Mouse (Mus musculus): ENCODE results near the gene Sod2. TPM values are rescaled to one million over a fixed set of nuclear protein-coding genes. Genes with fewer than 3 reads are reported as not detected.
"Not testable (repeated sequence)": the region's sequence is repeated elsewhere in the genome, so short reads cannot be mapped to it uniquely, and the experiment has no call there.

Gene Sod2
- polyA plus RNA-seq (2015; fragmentation: Nextera tagmentation; extraction: Ambion mirVana), result 146 and 149 TPM in 2 replicates

GRCm38 (mm10) chr17:13006546-13006945 lies at the start of gene Sod2:
Gene Sod2 (plus strand): TSS chr17:13006846.
- H3K4me1 ChIP-seq (replicated peaks), result peaks cover 35% of the 10 kb centered on the region

GRCm38 (mm10) chr17:12959377-12959776 lies 47.3 kb upstream of the Sod2 start:
- H3K9ac ChIP-seq, result peak overlapping the region; percentile 33; the same call in 1 of the 2 replicates
- peak overlapping the region; percentile 52 for H3K4me2 ChIP-seq
- H3K4me1 ChIP-seq (replicated peaks), result peaks cover 20% of the 10 kb centered on the region
- peak overlapping the region; percentile 36 for H3K4me3 ChIP-seq (replicated peaks)
- not testable (repeated sequence) for DNase-seq; H3K27me3 ChIP-seq; H3K9me3 ChIP-seq (replicated peaks); ATAC-seq (ENCODE audit: low read depth); H3K27ac ChIP-seq
- 41% methylated on average over 2 of the region's 2 CpGs for WGBS (ENCODE audit: insufficient replicate concordance)
- peaks cover 21% of the 10 kb centered on the region for H3K36me3 ChIP-seq

More at GRCm38 (mm10) chr17:13006546-13006945, at the start of gene Sod2:
- H3K4me2 ChIP-seq, result peak within 1 kb of the TSS; percentile 91
- not testable (repeated sequence) for H3K27me3 ChIP-seq; H3K9me3 ChIP-seq (replicated peaks); DNase-seq; ATAC-seq (ENCODE audit: low read depth)
- WGBS (ENCODE audit: insufficient replicate concordance), result 89% methylated on average over 2 of the region's 2 CpGs
- H3K36me3 ChIP-seq, result peaks cover 11% of the 10 kb centered on the region
- H3K27ac ChIP-seq, result peak within 1 kb of the TSS; percentile 92
- peak within 1 kb of the TSS; percentile 89 for H3K4me3 ChIP-seq (replicated peaks)
- H3K9ac ChIP-seq, result peak within 1 kb of the TSS; percentile 59

- DNase-seq, result peak; percentile 91
- 1% methylated on average over 39 of the region's 42 CpGs for WGBS (ENCODE audit: insufficient replicate concordance)
- Histone ChIP-seq H3K36me3 (peaks cover 21% of the 10 kb centered on the region), H3K9me3 (replicated peaks) (no peaks in the 10 kb centered on the region), H3K4me1 (replicated peaks) (peaks cover 20% of the 10 kb centered on the region), H3K27me3 (no peaks in the 10 kb centered on the region), H3K9ac (peak within 1 kb of the TSS; percentile 78), H3K27ac (peak within 1 kb of the TSS; percentile 86), H3K4me2 (peak within 1 kb of the TSS; percentile 74), H3K4me3 (replicated peaks) (peak within 1 kb of the TSS; percentile 77)
- peak; percentile 98 for ATAC-seq (ENCODE audit: low read depth)
These were observed 46.2 kb upstream of the Sod2 start, which contains the start of gene Acat2 for GRCm38 (mm10) chr17:12960331-12960873. Gene Acat2 (minus strand): TSS chr17:12960747.

GRCm38 (mm10) chr17:12963476-12963875 lies 43.2 kb upstream of the Sod2 start:
- H3K36me3 ChIP-seq, result peaks cover 29% of the 10 kb centered on the region
- no peak overlapping the region for H3K4me2 ChIP-seq
- no peak overlapping the region for H3K27ac ChIP-seq
- H3K4me3 ChIP-seq (replicated peaks), result no peak overlapping the region
- 69% methylated on average over 3 of the region's 3 CpGs for WGBS (ENCODE audit: insufficient replicate concordance)
- H3K27me3 ChIP-seq, result no peaks in the 10 kb centered on the region
- DNase-seq, result no peak
- no peaks in the 10 kb centered on the region for H3K9me3 ChIP-seq (replicated peaks)
- H3K4me1 ChIP-seq (replicated peaks), result peaks cover 18% of the 10 kb centered on the region
- no peak overlapping the region for H3K9ac ChIP-seq
- ATAC-seq (ENCODE audit: low read depth), result no peak

GRCm38 (mm10) chr17:12967173-12967572 lies 39.5 kb upstream of the Sod2 start:
- Histone ChIP-seq H3K4me3 (replicated peaks) (no peak overlapping the region), H3K9me3 (replicated peaks) (no peaks in the 10 kb centered on the region), H3K4me2 (no peak overlapping the region), H3K27ac (no peak overlapping the region), H3K9ac (no peak overlapping the region), H3K27me3 (no peaks in the 10 kb centered on the region), H3K36me3 (peaks cover 44% of the 10 kb centered on the region), H3K4me1 (replicated peaks) (0 out of 2 replicates have a peak, but pooled peaks cover under 1% of the 10 kb centered on the region)
- ATAC-seq (ENCODE audit: low read depth) (no peak), DNase-seq (no peak)
- WGBS (ENCODE audit: insufficient replicate concordance), result 90% methylated on average over 2 of the region's 2 CpGs

- no peaks in the 10 kb centered on the region for H3K27me3 ChIP-seq
- H3K36me3 ChIP-seq, result peaks cover 62% of the 10 kb centered on the region
- H3K4me2 ChIP-seq, result no peak overlapping the region
- ATAC-seq (ENCODE audit: low read depth) (no peak), DNase-seq (no peak)
- H3K9me3 ChIP-seq (replicated peaks), result no peaks in the 10 kb centered on the region
- no peaks in the 10 kb centered on the region for H3K4me1 ChIP-seq (replicated peaks)
- no peak overlapping the region for H3K9ac ChIP-seq
- H3K4me3 ChIP-seq (replicated peaks), result no peak overlapping the region
- WGBS (ENCODE audit: insufficient replicate concordance), result 78% methylated on average over 2 of the region's 2 CpGs
- no peak overlapping the region for H3K27ac ChIP-seq
These were observed 32.8 kb upstream of the Sod2 start for GRCm38 (mm10) chr17:12973851-12974250.

GRCm38 (mm10) chr17:12978546-12978945 lies 28.1 kb upstream of the Sod2 start:
- ATAC-seq (ENCODE audit: low read depth) (no peak), DNase-seq (no peak)
- no peaks in the 10 kb centered on the region for H3K4me1 ChIP-seq (replicated peaks)
- WGBS (ENCODE audit: insufficient replicate concordance), result 100% methylated on average over 1 of the region's 1 CpGs
- no peak overlapping the region for H3K4me3 ChIP-seq (replicated peaks)
- H3K4me2 ChIP-seq, result no peak overlapping the region
- H3K27ac ChIP-seq, result no peak overlapping the region
- H3K27me3 ChIP-seq, result no peaks in the 10 kb centered on the region
- peaks cover 78% of the 10 kb centered on the region for H3K36me3 ChIP-seq
- no peaks in the 10 kb centered on the region for H3K9me3 ChIP-seq (replicated peaks)
- H3K9ac ChIP-seq, result no peak overlapping the region

GRCm38 (mm10) chr17:12983988-12984387 lies 22.7 kb upstream of the Sod2 start:
- Histone ChIP-seq H3K27me3 (no peaks in the 10 kb centered on the region), H3K36me3 (peaks cover 68% of the 10 kb centered on the region), H3K4me3 (replicated peaks) (no peak overlapping the region), H3K9me3 (replicated peaks) (no peaks in the 10 kb centered on the region), H3K27ac (no peak overlapping the region), H3K4me2 (no peak overlapping the region), H3K4me1 (replicated peaks) (peaks cover 19% of the 10 kb centered on the region), H3K9ac (no peak overlapping the region)
- 30% methylated on average over 2 of the region's 2 CpGs for WGBS (ENCODE audit: insufficient replicate concordance)
- DNase-seq, result no peak
- no peak for ATAC-seq (ENCODE audit: low read depth)

- not testable (repeated sequence) for H3K4me2 ChIP-seq; H3K27ac ChIP-seq; H3K4me3 ChIP-seq (replicated peaks); H3K27me3 ChIP-seq; ATAC-seq (ENCODE audit: low read depth); DNase-seq; H3K9ac ChIP-seq; H3K9me3 ChIP-seq (replicated peaks)
- WGBS (ENCODE audit: insufficient replicate concordance), result 75% methylated on average over 8 of the region's 8 CpGs
- peaks cover 33% of the 10 kb centered on the region for H3K36me3 ChIP-seq
- H3K4me1 ChIP-seq (replicated peaks), result peaks cover 36% of the 10 kb centered on the region
These were observed 18.6 kb upstream of the Sod2 start for GRCm38 (mm10) chr17:12988096-12988495.

GRCm38 (mm10) chr17:12990567-12991145 lies 16.0 kb upstream of the Sod2 start:
- peak overlapping the region; percentile 99 for H3K4me3 ChIP-seq (replicated peaks)
- H3K9me3 ChIP-seq (replicated peaks), result no peaks in the 10 kb centered on the region
- H3K9ac ChIP-seq, result peak overlapping the region; percentile 100
- no peak for DNase-seq
- peak overlapping the region; percentile 99 for H3K27ac ChIP-seq
- 26% methylated on average over 8 of the region's 8 CpGs for WGBS (ENCODE audit: insufficient replicate concordance)
- no peak for ATAC-seq (ENCODE audit: low read depth)
- H3K36me3 ChIP-seq, result peaks cover 12% of the 10 kb centered on the region
- H3K4me1 ChIP-seq (replicated peaks), result peaks cover 34% of the 10 kb centered on the region
- peak overlapping the region; percentile 91 for H3K4me2 ChIP-seq
- H3K27me3 ChIP-seq, result no peaks in the 10 kb centered on the region

GRCm38 (mm10) chr17:12991194-12991634 lies 15.4 kb upstream of the Sod2 start:
- under 1% methylated on average over 12 of the region's 12 CpGs for WGBS (ENCODE audit: insufficient replicate concordance)
- peak overlapping the region; percentile 91 for H3K4me2 ChIP-seq
- no peaks in the 10 kb centered on the region for H3K27me3 ChIP-seq
- peaks cover 34% of the 10 kb centered on the region for H3K4me1 ChIP-seq (replicated peaks)
- ATAC-seq (ENCODE audit: low read depth), result no peak
- DNase-seq, result peak; percentile 35
- peak overlapping the region; percentile 99 for H3K4me3 ChIP-seq (replicated peaks)
- peak overlapping the region; percentile 100 for H3K9ac ChIP-seq
- H3K9me3 ChIP-seq (replicated peaks), result no peaks in the 10 kb centered on the region
- H3K27ac ChIP-seq, result peak overlapping the region; percentile 99
- peaks cover 12% of the 10 kb centered on the region for H3K36me3 ChIP-seq
